Mouse (Mus musculus) megakaryocyte progenitor cell, adult 5-6 weeks (primary cell): Measurements from ENCODE around the gene Pelo. TPM values are rescaled to one million over a fixed set of nuclear protein-coding genes. Genes with fewer than 3 reads are reported as not detected.

Experiments
- ATAC-seq: replicated peaks from 2 replicates; pipeline ENCODE4 v1.8.0; 2016; ENCODE audit warnings: mild to moderate bottlenecking, moderate TSS enrichment, inconsistent platforms; ENCODE audit not compliant: poor library complexity
- total RNA-seq, 2 experiments: library from RNA; stranded (forward) in 1 of 2; stranded (reverse) in 1 of 2; fragments of 157-497, 149-512 nt in 1 of 2; fragments of 200-1000 nt in 1 of 2; gene quantifications; 2 replicates each; pipeline versions ENCODE4 v1.2.3 to v1.2.4; 2015 to 2017

Pelo gene
- total RNA-seq, 2 experiments from 2014 or later = 13.2 to 15.5 TPM

DNA sequence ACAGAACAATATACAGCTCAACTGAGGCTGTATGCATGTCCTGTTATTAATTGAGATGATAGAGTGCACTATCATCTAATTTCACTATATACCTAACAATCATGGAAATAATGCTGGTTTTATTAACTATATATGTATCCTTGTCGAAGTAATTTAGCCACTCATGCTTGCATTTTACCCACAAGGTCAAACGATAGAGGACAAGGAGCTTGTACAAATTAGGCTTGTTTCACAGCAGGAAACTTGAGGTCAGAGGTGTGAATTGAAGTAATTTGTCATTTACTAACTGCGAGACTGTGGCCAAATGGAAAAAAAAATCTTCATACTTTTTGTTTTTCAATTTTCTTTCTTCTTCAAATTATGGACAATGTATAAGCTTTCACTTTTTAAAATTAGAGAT is 8.2 kb upstream of the Pelo start:
- ATAC-seq = no peak

DNA sequence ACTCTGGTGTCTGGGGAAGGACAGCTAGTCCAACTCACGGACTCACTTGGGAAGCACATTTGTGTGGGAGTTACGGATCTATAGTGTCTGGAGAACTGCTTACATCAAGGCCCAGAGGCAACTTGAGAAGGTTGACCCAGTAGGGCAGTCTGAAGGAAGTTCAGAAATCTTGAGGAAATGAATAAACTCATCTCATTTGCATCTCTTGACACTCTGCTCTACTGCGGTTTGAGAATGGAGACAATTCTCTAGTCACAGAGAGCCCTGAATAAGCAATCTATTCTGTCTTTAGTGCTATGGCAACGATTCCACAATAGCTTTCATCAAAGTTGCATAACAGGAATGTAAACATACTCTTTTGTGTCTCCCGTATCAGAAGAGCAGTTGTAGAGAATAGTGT is 7.0 kb upstream of the Pelo start:
- no peak for ATAC-seq

DNA sequence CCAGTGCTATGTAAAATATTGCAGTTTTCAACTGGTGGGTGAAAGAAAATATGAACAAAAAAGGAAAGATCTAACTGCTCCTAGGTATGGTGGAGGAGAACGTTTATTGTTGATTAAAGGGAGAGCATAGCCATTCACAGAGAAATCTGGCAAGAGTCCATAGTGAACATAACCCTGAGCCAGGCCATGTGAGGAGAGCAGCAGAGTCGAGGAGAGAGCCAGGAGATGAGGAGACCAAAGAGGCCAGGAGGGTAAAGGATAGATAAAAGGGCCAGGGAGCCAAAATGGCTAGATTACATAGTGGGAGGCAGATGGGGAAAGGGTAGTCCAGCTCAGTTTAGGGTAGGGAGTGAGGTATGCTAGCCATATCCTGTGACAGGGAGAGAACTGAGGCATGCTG is 6.2 kb upstream of the Pelo start:
- no peak for ATAC-seq

DNA sequence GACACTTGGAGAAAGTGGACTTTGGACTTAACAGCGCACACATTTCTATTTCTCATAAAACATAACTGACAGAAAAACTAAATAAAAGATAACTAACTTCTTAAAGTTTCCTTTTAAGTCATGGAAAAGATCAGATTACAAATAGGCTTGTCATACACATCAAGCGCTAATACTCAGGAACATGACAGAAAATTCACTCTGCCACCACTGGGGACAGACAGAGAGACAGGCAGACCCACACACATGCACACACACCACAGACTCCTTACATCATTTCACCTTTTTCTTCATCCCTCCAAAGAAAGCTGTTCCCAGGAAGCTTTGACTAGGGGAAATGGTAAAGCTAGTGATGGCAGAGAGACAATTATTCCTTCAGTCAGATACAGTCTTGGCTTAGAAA is 5.4 kb upstream of the Pelo start:
- peak; percentile 43 for ATAC-seq

DNA sequence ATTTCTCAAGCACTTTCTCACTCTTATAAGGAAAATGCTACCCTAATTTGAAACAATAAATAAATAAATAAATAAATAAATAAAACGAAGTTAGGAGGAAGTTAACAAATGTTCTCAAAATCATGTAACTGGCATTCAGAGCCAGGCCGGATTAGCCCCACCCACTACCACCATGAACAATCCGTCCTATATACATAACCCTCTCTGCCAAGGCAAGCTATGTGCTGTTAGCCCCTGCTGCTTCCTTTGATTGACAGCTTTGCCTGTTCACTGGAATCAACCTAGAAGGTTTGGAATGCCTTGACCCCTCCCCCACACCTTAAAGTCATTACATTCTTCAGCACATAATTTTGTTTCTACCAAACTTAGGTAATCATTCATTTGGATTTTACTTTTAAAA is 1.5 kb upstream of the Pelo start:
- no peak for ATAC-seq

DNA sequence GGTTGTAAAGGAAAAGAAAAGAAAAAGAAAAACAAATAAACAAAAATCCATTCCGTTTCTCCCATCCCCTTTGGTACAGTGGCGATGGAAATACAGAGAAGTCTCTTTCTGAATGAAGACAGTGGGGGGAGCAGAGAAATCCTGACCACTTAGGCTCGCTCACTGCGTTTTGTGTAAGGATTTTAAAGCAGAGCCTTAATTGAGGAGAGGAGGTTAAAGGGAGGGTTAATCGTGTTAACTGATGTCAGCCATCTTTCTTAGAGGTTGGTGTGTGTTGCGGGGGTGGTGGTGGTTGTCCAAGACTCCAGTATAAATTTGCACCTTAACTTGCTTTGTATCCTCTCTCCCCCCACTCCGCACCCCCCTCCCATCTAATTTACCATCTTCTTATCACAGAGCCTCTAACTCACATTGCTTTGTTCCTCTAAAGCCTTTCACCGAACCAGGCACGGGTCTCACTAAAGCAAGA is 1.0 kb upstream of the Pelo start:
- peak; percentile 14 for ATAC-seq

DNA sequence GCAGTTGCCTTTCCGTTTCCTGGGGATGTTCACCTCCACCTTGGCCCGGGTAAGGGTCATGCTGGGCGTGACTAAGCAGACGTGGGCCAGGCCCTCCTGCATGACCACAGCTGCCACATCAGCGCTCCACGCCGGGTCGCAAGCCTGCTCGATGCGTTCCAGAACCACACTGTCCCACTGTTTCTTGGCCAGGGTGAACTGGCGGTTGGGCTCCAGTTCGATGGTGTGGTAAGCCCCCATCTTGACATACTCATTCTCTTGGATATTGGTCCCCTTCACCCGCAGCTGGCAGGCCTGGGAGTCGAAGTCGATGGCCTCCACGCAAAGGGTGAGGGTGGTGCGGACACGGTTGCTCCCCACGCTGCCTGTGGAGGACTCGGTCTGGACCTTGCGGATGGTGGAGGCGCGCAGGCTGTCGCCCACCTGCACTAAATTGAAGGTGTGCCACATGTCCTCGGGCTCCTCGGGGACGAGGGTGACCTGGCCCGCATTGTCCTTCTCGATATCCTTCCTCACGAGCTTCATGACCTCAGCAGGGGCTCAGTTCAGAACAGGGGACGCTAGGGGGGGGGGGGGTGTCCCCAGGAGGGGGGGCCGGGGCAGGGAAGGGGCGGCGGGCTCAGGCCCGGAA is 476 bp downstream of the Pelo start:
- ATAC-seq = peak; percentile 45

DNA sequence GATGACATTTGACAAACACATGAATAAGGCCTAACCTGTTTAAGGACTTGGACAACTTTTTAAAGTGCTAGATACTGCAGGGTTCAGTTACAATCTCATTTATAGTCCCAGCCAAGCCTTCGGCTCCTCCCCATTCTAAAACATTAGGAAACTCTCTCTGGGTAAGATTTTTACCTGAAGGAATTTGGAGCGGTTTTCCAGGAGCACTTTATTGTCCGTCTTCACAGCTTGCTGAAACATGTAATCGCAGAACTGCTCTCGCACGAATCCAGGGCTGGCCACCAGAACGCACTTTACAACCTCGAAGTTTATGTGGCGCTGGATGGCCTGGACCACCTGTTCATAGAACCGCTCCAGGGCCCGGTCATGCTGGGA is 979 bp downstream of the Pelo start:
- no peak for ATAC-seq

DNA sequence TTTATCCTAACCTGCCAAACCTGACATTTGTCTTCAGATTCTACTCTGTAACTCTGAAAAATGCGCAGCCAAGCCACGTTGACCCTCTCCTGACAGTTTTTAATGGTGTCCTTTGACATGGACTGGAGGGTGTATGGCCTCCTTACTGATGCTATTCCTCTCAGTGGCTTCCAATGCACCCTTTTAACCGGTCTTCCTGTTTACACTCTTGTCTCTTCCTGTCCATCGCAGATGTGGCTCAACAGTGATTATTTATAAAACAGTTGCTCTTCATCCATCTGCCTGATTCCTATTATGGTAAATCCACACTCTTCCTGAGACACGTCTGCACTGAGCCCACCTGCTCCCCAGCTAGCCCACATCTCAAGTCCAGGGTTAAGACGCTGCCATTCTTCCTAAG is 4.0 kb downstream of the Pelo start:
- no peak for ATAC-seq

DNA sequence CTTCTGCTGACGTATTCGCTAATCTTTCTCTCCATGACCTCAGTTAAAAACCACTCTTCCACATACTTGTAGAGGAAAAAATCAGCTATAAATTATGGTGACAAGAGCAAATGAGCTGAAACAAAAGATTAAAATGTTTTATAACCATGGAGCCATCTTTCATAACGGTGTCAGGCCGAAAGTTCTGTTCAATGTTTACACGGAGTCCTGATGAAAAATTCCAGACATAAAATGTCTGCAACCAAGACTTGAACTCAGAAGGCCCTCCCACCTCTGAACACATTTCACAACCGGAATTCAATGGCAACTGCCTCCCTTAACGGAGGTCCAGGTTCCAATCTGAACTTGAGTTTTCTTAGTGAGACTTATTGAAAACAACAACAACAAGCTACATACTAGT is 7.6 kb downstream of the Pelo start:
- no peak for ATAC-seq

DNA sequence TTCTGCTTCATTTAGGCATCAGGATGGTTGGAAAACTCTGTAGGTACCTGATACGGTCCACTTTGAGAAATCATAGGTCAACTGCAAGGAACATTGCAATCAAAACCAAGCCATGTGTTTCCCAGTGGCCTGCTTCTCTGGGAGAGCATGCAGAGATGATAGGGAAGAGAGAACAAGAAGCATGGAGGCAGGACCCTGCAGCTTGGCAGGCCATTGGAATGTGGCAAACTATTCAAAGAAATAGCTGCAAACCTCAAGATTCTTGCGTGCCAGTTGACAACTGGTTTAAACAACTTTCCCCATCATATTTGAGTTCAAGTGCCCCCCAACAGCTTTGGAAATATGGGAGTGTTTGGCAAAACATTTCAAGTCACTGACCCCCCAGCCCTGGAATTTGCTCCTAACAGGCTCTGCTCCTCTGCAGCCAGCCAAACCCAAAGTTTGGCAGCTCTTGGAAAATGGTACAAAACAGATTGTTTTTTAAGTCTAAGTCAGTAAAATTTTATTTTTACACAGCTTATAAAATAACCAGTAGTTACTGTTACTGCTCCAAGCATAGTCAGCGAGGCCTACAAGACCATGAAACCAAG is 9.9 kb downstream of the Pelo start:
- ATAC-seq = no peak

DNA sequence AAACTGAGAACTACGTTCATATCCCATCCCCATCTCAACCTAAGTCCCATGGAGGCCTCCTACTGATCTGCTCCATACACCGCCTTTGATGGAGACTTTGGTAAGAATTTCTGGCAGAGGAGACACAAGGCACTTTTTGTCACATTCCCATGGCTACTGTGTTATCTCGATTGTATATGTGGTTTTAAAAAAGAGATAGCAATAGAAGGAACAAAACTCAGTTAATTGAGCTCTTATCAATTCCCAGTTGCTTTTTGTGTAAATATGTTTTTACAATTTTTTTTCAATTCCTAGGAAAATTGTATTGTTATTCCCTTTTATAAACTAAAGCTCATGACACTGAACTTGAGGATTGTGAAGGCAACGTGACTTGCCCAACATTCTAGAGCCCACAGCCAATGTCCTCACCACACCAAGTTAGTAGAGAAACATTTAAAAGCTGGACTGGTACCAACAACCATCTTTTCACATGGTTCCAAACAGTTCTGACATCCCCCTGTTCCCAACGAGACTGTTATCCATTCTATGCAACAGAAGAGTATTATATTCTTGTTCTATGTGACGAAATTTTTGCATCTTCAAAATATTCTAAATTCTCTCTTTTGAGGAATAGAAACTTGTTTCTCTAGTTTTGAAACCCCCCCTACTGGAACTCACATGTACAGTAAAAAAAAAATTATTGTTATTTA is 10.8 kb downstream of the Pelo start:
- 0 out of 2 replicates have a peak, but pooled peaks have one; percentile 7 for ATAC-seq

DNA sequence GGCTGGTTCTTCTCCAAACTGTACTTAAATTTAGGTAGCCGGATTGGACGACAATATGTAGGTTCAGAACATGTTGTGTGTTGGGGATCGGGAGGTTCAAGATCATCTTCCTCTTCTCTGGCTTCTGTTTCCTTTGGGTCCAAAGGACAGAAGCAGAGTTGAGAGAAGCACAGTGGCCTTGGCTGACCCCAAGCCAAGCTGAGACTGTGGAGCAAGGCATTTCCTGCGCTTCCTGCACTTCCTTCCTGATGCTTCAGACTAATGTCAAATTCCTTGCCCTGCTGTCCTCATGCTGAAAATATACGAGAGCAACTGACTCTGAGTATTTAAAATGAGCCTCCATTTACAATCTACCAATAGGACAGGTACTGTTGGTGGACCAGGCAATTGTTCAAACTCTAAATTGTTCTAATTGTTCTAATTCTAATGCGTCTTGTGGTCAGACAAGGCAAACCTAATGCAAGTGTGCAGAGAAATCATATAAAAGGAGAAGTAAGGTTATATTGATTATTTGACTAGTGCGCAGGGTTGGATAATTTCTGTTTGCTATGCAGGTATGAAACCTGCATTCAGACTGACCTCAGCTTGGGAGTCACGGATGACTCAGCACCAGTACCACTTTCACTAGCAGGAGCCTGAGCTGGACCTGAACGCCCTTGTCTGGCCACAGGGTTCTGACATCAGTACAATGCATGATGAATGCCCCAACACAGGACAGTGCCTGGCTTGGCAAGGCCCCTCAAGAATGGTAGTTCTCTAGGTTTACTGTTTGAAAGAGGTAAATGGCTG is 12.4 kb downstream of the Pelo start:
- ATAC-seq = peak; percentile 77

DNA sequence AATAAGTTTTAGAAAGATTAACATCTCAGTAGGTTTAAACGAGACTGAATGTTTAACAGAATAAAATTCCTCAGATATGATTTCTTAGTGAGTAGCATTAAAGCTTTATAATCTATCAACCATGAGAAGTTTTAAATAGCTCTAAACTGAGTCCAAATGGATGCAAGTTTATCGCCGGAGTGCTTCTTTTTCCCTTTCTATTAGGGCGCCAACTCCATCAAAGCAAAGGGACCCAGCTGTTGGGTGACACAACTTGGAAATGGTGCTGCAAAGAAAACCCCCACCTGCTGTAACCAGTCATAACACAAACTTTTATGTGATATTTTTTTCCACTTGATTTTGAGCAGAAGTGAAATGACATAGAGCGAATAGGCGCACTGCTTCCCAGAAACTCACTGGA is 17.6 kb downstream of the Pelo start:
- ATAC-seq = no peak

DNA sequence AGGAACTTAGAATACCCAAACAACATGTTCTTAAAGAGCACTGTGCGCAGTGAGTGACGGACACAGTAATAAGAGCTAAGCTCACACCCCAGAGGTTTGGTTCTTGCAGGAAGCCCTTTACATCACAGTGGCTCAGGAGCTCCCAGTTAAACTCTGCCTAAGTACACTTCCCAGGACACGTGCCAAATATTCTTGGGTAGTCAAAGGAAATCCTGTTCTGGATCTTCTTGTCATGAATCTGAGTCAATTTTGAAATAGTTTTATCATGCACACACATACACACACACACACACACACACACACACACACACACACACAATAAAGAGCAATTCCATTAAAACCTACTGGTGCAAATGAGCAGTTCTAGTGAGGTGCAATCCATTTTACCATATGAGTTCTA is 18.6 kb downstream of the Pelo start:
- no peak for ATAC-seq

DNA sequence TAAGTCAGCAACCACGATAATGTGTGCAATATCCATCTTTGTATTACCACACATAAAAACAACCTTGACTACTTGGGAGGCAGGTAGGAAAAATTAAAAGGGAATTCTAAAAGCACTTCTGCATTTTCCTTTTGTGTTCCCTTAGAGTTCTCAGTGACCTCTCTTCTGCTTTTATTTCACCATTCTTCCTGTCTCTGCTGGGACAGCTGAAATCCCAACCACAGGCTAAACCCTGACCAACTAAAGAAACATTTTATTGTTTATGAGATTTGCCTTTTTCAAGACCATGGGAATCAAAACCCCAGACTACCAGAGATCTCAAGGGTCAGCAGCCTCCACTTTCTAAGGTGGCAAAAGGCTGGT is 22.0 kb downstream of the Pelo start:
- peak; percentile 86 for ATAC-seq

DNA sequence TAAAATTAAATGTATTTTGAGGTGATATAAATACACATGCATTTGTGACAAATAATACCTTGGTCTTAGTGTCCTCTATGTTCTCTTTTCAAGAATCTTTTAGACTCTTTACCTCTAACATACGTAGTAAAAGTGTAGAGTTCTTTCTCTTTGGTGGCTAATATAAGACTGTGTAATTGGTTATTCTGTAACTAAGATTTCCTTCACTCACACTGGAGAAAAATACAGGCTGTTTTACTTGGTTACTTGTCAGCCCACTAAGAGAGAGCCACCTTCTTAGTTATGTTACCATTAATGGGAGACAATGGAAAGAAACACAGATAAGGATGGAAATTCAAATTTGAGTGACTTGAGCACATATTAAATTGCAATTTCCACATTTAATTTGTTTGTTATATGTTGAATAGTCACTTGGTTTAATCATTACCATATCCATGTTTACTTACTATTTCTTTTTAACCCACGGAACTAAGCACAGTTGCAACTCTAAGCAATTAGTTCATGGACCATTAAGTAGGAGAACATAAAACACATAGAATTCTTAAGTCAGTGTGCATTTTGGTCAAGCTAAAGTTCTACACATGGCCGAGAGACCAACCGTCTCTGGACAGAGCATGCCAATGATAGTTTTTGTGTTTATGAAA is 22.5 kb downstream of the Pelo start:
- no peak for ATAC-seq

DNA sequence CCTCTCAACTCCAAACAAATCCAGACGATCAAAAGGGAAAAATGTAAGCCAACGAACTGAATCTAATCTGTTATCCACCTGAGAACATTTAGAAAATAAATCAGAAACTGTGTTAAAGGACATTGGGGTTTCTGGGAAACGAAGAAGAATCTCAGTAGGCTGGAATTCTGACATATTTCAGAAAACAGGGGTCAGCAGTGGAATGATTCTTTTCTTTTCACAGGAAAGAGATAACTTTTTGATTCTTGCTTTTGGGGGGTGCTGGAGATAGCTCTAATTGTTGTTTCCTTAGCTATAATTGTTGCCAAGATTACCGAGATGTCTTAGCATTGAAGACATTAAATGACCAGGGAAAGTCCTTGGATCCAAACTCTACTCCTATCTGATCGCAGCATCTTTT is 32.4 kb downstream of the Pelo start:
- ATAC-seq = no peak

DNA sequence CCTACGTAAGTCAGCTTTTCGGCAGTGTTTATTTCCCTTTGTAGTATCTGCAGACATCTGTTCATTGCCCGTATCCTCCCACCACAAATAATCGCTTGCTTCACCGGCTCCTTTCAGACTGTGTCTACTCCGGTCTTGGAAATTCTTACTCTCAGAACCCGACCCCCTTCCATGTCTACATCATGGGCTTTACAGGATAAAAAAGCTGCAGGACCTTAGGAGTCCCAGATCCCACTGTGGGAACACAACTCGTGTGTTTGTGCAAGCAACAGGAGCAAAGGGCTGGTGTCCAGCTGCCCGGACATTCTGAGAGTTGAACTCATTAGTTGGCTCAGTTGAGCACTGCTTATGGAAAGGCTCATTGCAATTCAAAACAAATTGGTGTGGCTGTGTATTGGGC is 35.2 kb downstream of the Pelo start:
- ATAC-seq = no peak

DNA sequence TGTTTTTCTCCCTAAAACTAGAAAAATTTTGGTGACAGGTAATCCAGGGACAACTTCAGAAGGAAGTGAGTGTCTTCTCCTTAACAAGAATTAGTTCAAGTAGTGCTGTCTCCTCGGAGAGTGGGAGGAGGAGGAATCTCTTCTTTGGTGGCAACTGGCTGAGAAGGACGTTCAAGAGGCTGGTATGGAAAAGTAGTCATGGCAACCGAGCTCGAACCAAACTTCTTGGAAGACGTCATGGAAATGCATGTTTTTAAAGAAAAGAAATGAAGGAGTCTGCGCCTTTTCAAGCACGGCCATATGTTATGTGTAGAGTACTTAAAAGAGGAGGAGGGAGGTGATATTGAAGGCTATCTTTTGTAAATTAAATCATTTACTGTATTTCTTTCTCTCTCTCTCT is 37.4 kb downstream of the Pelo start:
- no peak for ATAC-seq
